Mouse (Mus musculus) G1E (cell line): Measurements from ENCODE around the gene Frmd8. TPM values are rescaled to one million over a fixed set of nuclear protein-coding genes. Genes with fewer than 3 reads are reported as not detected.

Experiments
- ATAC-seq: 2 replicates; pipeline ENCODE4 v1.8.0; 2016; ENCODE audit warnings: mild to moderate bottlenecking; ENCODE audit not compliant: insufficient number of reproducible peaks, poor library complexity, low FRiP score, severe bottlenecking; ENCODE audit errors: extremely low read depth
- DNase-seq: peaks from one replicate; pipeline ENCODE4 v3.0.0; 2012; ENCODE audit warnings: low spot score
- H3K27me3 ChIP-seq: 2 replicates; pipeline ENCODE4 v1.6.1; 2012; ENCODE audit warnings: mild to moderate bottlenecking, low read length, inconsistent platforms; ENCODE audit not compliant: insufficient read depth
- H3K36me3 ChIP-seq: replicated peaks from 2 replicates; pipeline ENCODE3; 2012; ENCODE audit warnings: mild to moderate bottlenecking, inconsistent platforms
- H3K4me1 ChIP-seq: 2 replicates; pipeline ENCODE4 v1.6.1; 2012; ENCODE audit warnings: low read depth, low read length, inconsistent platforms, mixed read lengths; ENCODE audit not compliant: insufficient read depth
- H3K4me3 ChIP-seq: 2 replicates; pipeline ENCODE4 v1.5.1; 2012; ENCODE audit warnings: low read depth, mild to moderate bottlenecking, inconsistent platforms, low read length, moderate library complexity, mixed read lengths
- H3K9me3 ChIP-seq: replicated peaks from 2 replicates; pipeline ENCODE4 v1.6.1; 2012; ENCODE audit warnings: inconsistent platforms
- CTCF ChIP-seq: IDR thresholded peaks from 2 replicates; pipeline ENCODE4 v1.5.1; 2012; ENCODE audit warnings: low read depth, low read length, inconsistent platforms, mixed read lengths
- GATA1 ChIP-seq: IDR thresholded peaks from 2 replicates; pipeline ENCODE4 v1.6.1; 2012; ENCODE audit warnings: borderline replicate concordance, low read length, inconsistent platforms, mixed read lengths
- GATA2 ChIP-seq: IDR thresholded peaks from 2 replicates; pipeline ENCODE4 v1.6.1; 2012; ENCODE audit warnings: low read depth, low read length, inconsistent platforms, borderline replicate concordance
- POLR2AphosphoS5 ChIP-seq: IDR thresholded peaks from 2 replicates; pipeline ENCODE4 v1.6.1; 2012; ENCODE audit warnings: low read depth, low read length, inconsistent platforms; ENCODE audit not compliant: insufficient replicate concordance
- TAL1 ChIP-seq: conservative IDR thresholded peaks from 2 replicates; pipeline ENCODE4 v1.6.1; 2012; ENCODE audit warnings: low read depth, low read length, inconsistent platforms, mixed read lengths
- polyA plus RNA-seq: library from polyadenylated mRNA; stranded (reverse); fragments of >175 nt; gene quantifications from 2 replicates; pipeline ENCODE4 v1.2.3, GENCODE M21; 2012
- total RNA-seq, 2 experiments: library from RNA; stranded (forward) in 1 of 2; stranded (reverse) in 1 of 2; fragments of 200-1000 nt in 1 of 2; fragments of >200 nt in 1 of 2; fragmentation: Nextera tagmentation in 1 of 2; gene quantifications; 2 replicates each; pipeline ENCODE4 v1.2.3; 2014 to 2017

Frmd8 gene
- total and polyA plus RNA-seq, 3 experiments, result 15.1 to 21.9 (median 15.2) TPM

- DNase-seq (peak; percentile 78), ATAC-seq (peak; percentile 68)
- Histone ChIP-seq H3K36me3 (peaks cover 24% of the 10 kb centered on the region), H3K27me3 (no peaks in the 10 kb centered on the region), H3K4me1 (peaks cover 53% of the 10 kb centered on the region), H3K9me3 (no peaks in the 10 kb centered on the region), H3K4me3 (peak overlapping the region; percentile 88)
- TF ChIP-seq CTCF (no peak), GATA1 (no peak), POLR2AphosphoS5 (no peak), TAL1 (no peak)
Measured at GRCm38 (mm10) chr19:5803041-5803880, 71.8 kb downstream of the Frmd8 start.

GRCm38 (mm10) chr19:5802787-5803040 is 72.4 kb downstream of the Frmd8 start:
- TF ChIP-seq GATA2 (no peak), POLR2AphosphoS5 (no peak), GATA1 (no peak), CTCF (no peak)
- Histone ChIP-seq H3K4me3 (peak overlapping the region; percentile 88; the same call in 1 of the 2 replicates), H3K27me3 (no peaks in the 10 kb centered on the region), H3K9me3 (no peaks in the 10 kb centered on the region), H3K36me3 (peaks cover 28% of the 10 kb centered on the region), H3K4me1 (peaks cover 51% of the 10 kb centered on the region)
- ATAC-seq (no peak), DNase-seq (no peak)

GRCm38 (mm10) chr19:5802011-5802786 is 72.9 kb downstream of the Frmd8 start:
- Histone ChIP-seq H3K36me3 (peaks cover 34% of the 10 kb centered on the region), H3K9me3 (no peaks in the 10 kb centered on the region), H3K4me3 (peak overlapping the region; percentile 88), H3K4me1 (peaks cover 51% of the 10 kb centered on the region), H3K27me3 (no peaks in the 10 kb centered on the region)
- no peak for ATAC-seq
- DNase-seq, result peak; percentile 66
- TF ChIP-seq CTCF (no peak), POLR2AphosphoS5 (peak; percentile 99)

- H3K9me3 ChIP-seq, result no peaks in the 10 kb centered on the region
- no peak for DNase-seq
- no peak for ATAC-seq
Measured at GRCm38 (mm10) chr19:5801432-5801964, 73.6 kb downstream of the Frmd8 start.

GRCm38 (mm10) chr19:5800632-5801431 is 74.2 kb downstream of the Frmd8 start:
- Histone ChIP-seq H3K27me3 (no peaks in the 10 kb centered on the region), H3K4me1 (peaks cover 47% of the 10 kb centered on the region), H3K36me3 (peaks cover 47% of the 10 kb centered on the region), H3K9me3 (no peaks in the 10 kb centered on the region), H3K4me3 (peak overlapping the region; percentile 88)
- TF ChIP-seq POLR2AphosphoS5 (peak; percentile 96; the same call in 1 of the 2 replicates), GATA1 (no peak)
- ATAC-seq (no peak), DNase-seq (no peak)

More at GRCm38 (mm10) chr19:5801432-5801964, 73.6 kb downstream of the Frmd8 start:
- H3K4me3 ChIP-seq, result peak overlapping the region; percentile 88
- H3K27me3 ChIP-seq, result no peaks in the 10 kb centered on the region
- peaks cover 41% of the 10 kb centered on the region for H3K36me3 ChIP-seq
- H3K4me1 ChIP-seq, result peaks cover 48% of the 10 kb centered on the region
- TF ChIP-seq TAL1 (no peak), GATA1 (no peak)

- H3K4me3 ChIP-seq, result peak overlapping the region; percentile 88
- DNase-seq (no peak), ATAC-seq (no peak)
- H3K9me3 ChIP-seq, result no peaks in the 10 kb centered on the region
- H3K36me3 ChIP-seq, result peaks cover 53% of the 10 kb centered on the region
- TF ChIP-seq POLR2AphosphoS5 (no peak; the same call in 1 of the 2 replicates), GATA2 (no peak), GATA1 (no peak), CTCF (no peak), TAL1 (no peak)
- peaks cover 44% of the 10 kb centered on the region for H3K4me1 ChIP-seq
- H3K27me3 ChIP-seq, result no peaks in the 10 kb centered on the region
Measured at GRCm38 (mm10) chr19:5800350-5800631, 74.8 kb downstream of the Frmd8 start.

Other genes starting within 250 kb of the Frmd8 start
Only the 20 nearest of the 29 such genes appear.
- 18.3 and 23.3 TPM in 2 replicates for gene Map3k11, start 186.5 kb downstream of the Frmd8 start, total RNA-seq (2014; fragmentation: Nextera tagmentation)
- gene Map3k11, start 186.5 kb downstream of the Frmd8 start, total RNA-seq (2017), result 22.2 and 22.8 TPM in 2 replicates
- 145 and 163 TPM in 2 replicates for gene Map3k11, start 186.5 kb downstream of the Frmd8 start, polyA plus RNA-seq
- gene Pcnx3, start 186.4 kb downstream of the Frmd8 start, total RNA-seq (2014; fragmentation: Nextera tagmentation), result 50.7 and 51.0 TPM in 2 replicates
- 13.6 and 16.1 TPM in 2 replicates for gene Pcnx3, start 186.4 kb downstream of the Frmd8 start, total RNA-seq (2017)
- 178 and 200 TPM in 2 replicates for gene Pcnx3, start 186.4 kb downstream of the Frmd8 start, polyA plus RNA-seq
- gene Kcnk7, start 170.9 kb downstream of the Frmd8 start, total RNA-seq (2014; fragmentation: Nextera tagmentation), result not detected in 2 replicates
- gene Kcnk7, start 170.9 kb downstream of the Frmd8 start, total RNA-seq (2017), result not detected in 2 replicates
- 0.07 and 0.10 TPM in 2 replicates for gene Kcnk7, start 170.9 kb downstream of the Frmd8 start, polyA plus RNA-seq
- 20.8 and 34.1 TPM in 2 replicates for gene Ehbp1l1, start 149.0 kb downstream of the Frmd8 start, total RNA-seq (2014; fragmentation: Nextera tagmentation)
- 45.5 and 45.7 TPM in 2 replicates for gene Ehbp1l1, start 149.0 kb downstream of the Frmd8 start, total RNA-seq (2017)
- gene Ehbp1l1, start 149.0 kb downstream of the Frmd8 start, polyA plus RNA-seq, result 85.9 and 88.3 TPM in 2 replicates
- gene Fam89b, start 145.6 kb downstream of the Frmd8 start, total RNA-seq (2014; fragmentation: Nextera tagmentation), result 20.0 and 23.4 TPM in 2 replicates
- 21.9 and 27.8 TPM in 2 replicates for gene Fam89b, start 145.6 kb downstream of the Frmd8 start, total RNA-seq (2017)
- gene Fam89b, start 145.6 kb downstream of the Frmd8 start, polyA plus RNA-seq, result 56.7 and 58.5 TPM in 2 replicates
- gene Ltbp3, start 134.4 kb downstream of the Frmd8 start, total RNA-seq (2014; fragmentation: Nextera tagmentation), result not detected in 2 replicates
- 0.17 and 0.22 TPM in 2 replicates for gene Ltbp3, start 134.4 kb downstream of the Frmd8 start, total RNA-seq (2017)
- gene Ltbp3, start 134.4 kb downstream of the Frmd8 start, polyA plus RNA-seq, result 0.13 TPM in 1 of 2 replicates, not detected in the other
- 27.7 and 37.5 TPM in 2 replicates for gene Scyl1, start 103.9 kb downstream of the Frmd8 start, total RNA-seq (2014; fragmentation: Nextera tagmentation)
- gene Scyl1, start 103.9 kb downstream of the Frmd8 start, total RNA-seq (2017), result 40.3 and 41.2 TPM in 2 replicates
- gene Scyl1, start 103.9 kb downstream of the Frmd8 start, polyA plus RNA-seq, result 65.6 and 72.6 TPM in 2 replicates
- gene Slc25a45, start 2.5 kb upstream of the Frmd8 start, total RNA-seq (2014; fragmentation: Nextera tagmentation), result 3.5 and 6.4 TPM in 2 replicates
- 10.9 and 12.5 TPM in 2 replicates for gene Slc25a45, start 2.5 kb upstream of the Frmd8 start, total RNA-seq (2017)
- gene Slc25a45, start 2.5 kb upstream of the Frmd8 start, polyA plus RNA-seq, result 0.68 and 0.93 TPM in 2 replicates
- gene Tigd3, start 18.9 kb upstream of the Frmd8 start, total RNA-seq (2014; fragmentation: Nextera tagmentation), result 0.90 and 2.1 TPM in 2 replicates
- 2.0 and 2.4 TPM in 2 replicates for gene Tigd3, start 18.9 kb upstream of the Frmd8 start, total RNA-seq (2017)
- 0.70 and 1.0 TPM in 2 replicates for gene Tigd3, start 18.9 kb upstream of the Frmd8 start, polyA plus RNA-seq
- 126 and 142 TPM in 2 replicates for gene Dpf2, start 37.7 kb upstream of the Frmd8 start, total RNA-seq (2014; fragmentation: Nextera tagmentation)
- 152 and 196 TPM in 2 replicates for gene Dpf2, start 37.7 kb upstream of the Frmd8 start, total RNA-seq (2017)
- 42.1 and 68.8 TPM in 2 replicates for gene Dpf2, start 37.7 kb upstream of the Frmd8 start, polyA plus RNA-seq
- gene Cdc42ep2, start 49.5 kb upstream of the Frmd8 start, total RNA-seq (2014; fragmentation: Nextera tagmentation), result 1.8 and 2.1 TPM in 2 replicates
- 2.2 and 3.6 TPM in 2 replicates for gene Cdc42ep2, start 49.5 kb upstream of the Frmd8 start, total RNA-seq (2017)
- 0.66 and 0.76 TPM in 2 replicates for gene Cdc42ep2, start 49.5 kb upstream of the Frmd8 start, polyA plus RNA-seq
- 139 and 147 TPM in 2 replicates for gene Pola2, start 88.9 kb upstream of the Frmd8 start, total RNA-seq (2014; fragmentation: Nextera tagmentation)
- 86.0 and 93.4 TPM in 2 replicates for gene Pola2, start 88.9 kb upstream of the Frmd8 start, total RNA-seq (2017)
- gene Pola2, start 88.9 kb upstream of the Frmd8 start, polyA plus RNA-seq, result 51.6 and 55.0 TPM in 2 replicates
- gene Slc22a20, start 110.9 kb upstream of the Frmd8 start, total RNA-seq (2014; fragmentation: Nextera tagmentation), result not detected in 2 replicates
- not detected in 2 replicates for gene Slc22a20, start 110.9 kb upstream of the Frmd8 start, total RNA-seq (2017)
- not detected in 2 replicates for gene Slc22a20, start 110.9 kb upstream of the Frmd8 start, polyA plus RNA-seq
- gene Capn1, start 140.6 kb upstream of the Frmd8 start, total RNA-seq (2014; fragmentation: Nextera tagmentation), result 38.5 and 40.9 TPM in 2 replicates
- 55.5 and 56.5 TPM in 2 replicates for gene Capn1, start 140.6 kb upstream of the Frmd8 start, total RNA-seq (2017)
- gene Capn1, start 140.6 kb upstream of the Frmd8 start, polyA plus RNA-seq, result 140 and 168 TPM in 2 replicates
- 27.0 and 39.7 TPM in 2 replicates for gene Syvn1, start 171.3 kb upstream of the Frmd8 start, total RNA-seq (2014; fragmentation: Nextera tagmentation)
- 4.8 and 5.9 TPM in 2 replicates for gene Syvn1, start 171.3 kb upstream of the Frmd8 start, total RNA-seq (2017)
- gene Syvn1, start 171.3 kb upstream of the Frmd8 start, polyA plus RNA-seq, result 78.2 and 84.1 TPM in 2 replicates
- 46.6 and 51.6 TPM in 2 replicates for gene Mrpl49, start 182.5 kb upstream of the Frmd8 start, total RNA-seq (2014; fragmentation: Nextera tagmentation)
- gene Mrpl49, start 182.5 kb upstream of the Frmd8 start, total RNA-seq (2017), result 46.9 and 52.4 TPM in 2 replicates
- 41.8 and 46.8 TPM in 2 replicates for gene Mrpl49, start 182.5 kb upstream of the Frmd8 start, polyA plus RNA-seq
- 3,086 and 3,502 TPM in 2 replicates for gene Fau, start 182.6 kb upstream of the Frmd8 start, total RNA-seq (2014; fragmentation: Nextera tagmentation)
- 2,639 and 2,986 TPM in 2 replicates for gene Fau, start 182.6 kb upstream of the Frmd8 start, total RNA-seq (2017)
- 5,636 and 5,712 TPM in 2 replicates for gene Fau, start 182.6 kb upstream of the Frmd8 start, polyA plus RNA-seq
- 8.3 and 16.3 TPM in 2 replicates for gene Znhit2, start 185.9 kb upstream of the Frmd8 start, total RNA-seq (2014; fragmentation: Nextera tagmentation)
- 11.0 and 23.3 TPM in 2 replicates for gene Znhit2, start 185.9 kb upstream of the Frmd8 start, total RNA-seq (2017)
- 58.7 and 60.6 TPM in 2 replicates for gene Znhit2, start 185.9 kb upstream of the Frmd8 start, polyA plus RNA-seq
- 22.9 and 24.0 TPM in 2 replicates for gene Tm7sf2, start 193.1 kb upstream of the Frmd8 start, total RNA-seq (2014; fragmentation: Nextera tagmentation)
- 17.2 and 21.4 TPM in 2 replicates for gene Tm7sf2, start 193.1 kb upstream of the Frmd8 start, total RNA-seq (2017)
- gene Tm7sf2, start 193.1 kb upstream of the Frmd8 start, polyA plus RNA-seq, result 15.0 and 20.0 TPM in 2 replicates
- 24.7 and 32.4 TPM in 2 replicates for gene Vps51, start 202.0 kb upstream of the Frmd8 start, total RNA-seq (2014; fragmentation: Nextera tagmentation)
- gene Vps51, start 202.0 kb upstream of the Frmd8 start, total RNA-seq (2017), result 33.2 and 39.8 TPM in 2 replicates
- 29.3 and 34.9 TPM in 2 replicates for gene Vps51, start 202.0 kb upstream of the Frmd8 start, polyA plus RNA-seq